Mouse (Mus musculus): ENCODE data around the gene Gm42791. TPM values are rescaled to one million over a fixed set of nuclear protein-coding genes. Genes with fewer than 3 reads are reported as not detected.

The Gm42791 gene
- polyA plus RNA-seq, 1 experiment = not detected

DNA sequence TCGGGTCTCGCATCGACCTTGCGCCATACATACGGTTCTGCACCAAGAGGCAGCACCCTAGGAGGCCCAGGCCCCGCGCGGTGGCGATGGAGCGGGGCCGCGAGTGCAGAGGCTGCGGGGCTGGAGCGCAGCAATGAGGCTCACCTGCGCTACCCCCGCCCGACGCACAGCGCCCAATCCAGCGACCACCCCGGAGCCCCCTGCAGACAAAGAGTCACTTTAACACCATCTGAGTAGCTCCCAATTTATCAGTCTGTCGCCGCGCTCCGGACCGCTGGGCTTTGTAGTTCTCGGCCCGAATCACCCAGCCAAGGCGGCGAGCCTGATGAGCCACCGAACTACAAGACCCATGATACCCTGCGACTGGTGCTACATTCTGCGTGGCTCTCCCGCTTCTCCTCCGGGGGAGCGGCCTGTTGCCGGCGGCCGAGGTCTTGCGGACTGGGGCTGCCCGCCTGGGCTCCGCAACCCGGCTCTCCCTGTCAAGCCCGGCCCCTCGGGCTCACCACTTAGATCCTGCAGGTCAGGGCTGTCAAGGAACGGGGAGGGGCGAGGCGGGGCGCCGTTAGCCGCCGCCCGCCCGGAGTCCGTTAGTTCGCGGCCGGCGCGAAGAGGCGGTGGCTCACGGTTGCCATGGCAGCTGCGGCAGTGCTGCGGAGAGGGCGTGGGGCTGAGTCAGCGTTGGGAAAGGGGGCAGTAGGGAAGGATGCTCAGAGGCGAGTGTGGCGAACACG, 66.4 kb downstream of the Gm42791 start:
- peak overlapping the region; percentile 73 for H3K4me3 ChIP-seq (replicated peaks; ENCODE audit: extremely low read depth, low read depth, low read length)
- peaks cover 2% of the 10 kb centered on the region; the same call in 1 of the 2 replicates for H3K4me1 ChIP-seq (ENCODE audit: control insufficient read depth, insufficient read depth, low read length)
- WGBS = under 1% methylated on average over 69 of the region's 69 CpGs
- DNase-seq = peak; percentile 93
- TF ChIP-seq CTCF (IDR thresholded peaks at IDR 0.05; ENCODE audit: insufficient read depth, low read length) (no peak), POLR2A (IDR thresholded peaks at IDR 0.05; ENCODE audit: borderline replicate concordance, extremely low read depth, low read depth, low read length) (peak; percentile 49; the same call in 1 of the 2 replicates)

DNA sequence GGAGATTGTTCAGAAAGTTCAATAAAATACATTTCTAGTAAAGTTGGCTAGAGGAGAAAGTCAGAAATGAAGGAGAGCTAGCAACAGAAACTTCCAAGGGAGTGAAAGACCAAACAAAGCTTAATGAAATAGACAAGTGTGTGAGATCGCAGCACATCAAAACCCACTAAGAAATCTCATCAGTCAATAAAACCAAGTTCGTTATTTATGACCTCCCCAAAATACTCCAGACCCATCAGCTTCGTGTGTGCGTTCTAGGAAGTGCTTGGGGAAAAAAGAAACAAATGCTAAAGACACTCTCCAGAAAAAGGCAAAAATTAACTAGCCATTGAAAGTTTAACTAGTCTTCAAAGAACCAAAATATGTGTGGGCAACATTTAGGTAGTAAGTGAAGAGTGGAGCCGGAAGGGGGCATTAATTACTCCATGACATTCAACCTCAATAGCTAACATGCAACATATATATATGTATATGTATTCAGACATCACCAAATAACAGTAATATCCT, 67.2 kb downstream of the Gm42791 start:
- TF ChIP-seq CTCF (IDR thresholded peaks at IDR 0.05; ENCODE audit: insufficient read depth, low read length) = no peak
- no peak for TF ChIP-seq POLR2A (IDR thresholded peaks at IDR 0.05; ENCODE audit: borderline replicate concordance, extremely low read depth, low read depth, low read length)
- Histone ChIP-seq H3K4me3 (replicated peaks; ENCODE audit: extremely low read depth, low read depth, low read length) (peak overlapping the region; percentile 73), H3K4me1 (ENCODE audit: control insufficient read depth, insufficient read depth, low read length) (peaks cover 2% of the 10 kb centered on the region; the same call in 1 of the 2 replicates)
- 40% methylated on average over 5 of the region's 5 CpGs for WGBS
- DNase-seq = no peak

DNA sequence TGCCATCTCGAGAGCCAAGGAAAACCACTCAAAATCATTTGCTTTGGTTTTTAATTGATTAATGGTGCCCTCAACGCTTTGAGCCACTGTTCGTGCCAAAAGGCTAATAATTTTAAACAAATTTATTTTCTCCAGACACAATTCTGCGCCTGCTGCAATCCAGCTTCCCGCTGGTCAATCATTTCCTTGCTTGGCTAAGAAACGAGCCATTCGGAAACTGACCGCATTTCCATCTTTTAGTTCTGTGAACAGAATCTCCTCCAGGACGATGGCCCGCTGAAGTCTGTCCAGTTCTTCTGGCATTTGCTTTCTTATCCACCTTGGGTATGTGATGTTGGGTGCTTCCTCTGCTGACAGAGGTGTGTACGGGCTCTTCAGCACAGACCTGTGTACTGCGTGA, 70.4 kb downstream of the Gm42791 start:
- Histone ChIP-seq H3K4me1 (ENCODE audit: control insufficient read depth, insufficient read depth, low read length) (peaks cover 2% of the 10 kb centered on the region; the same call in 1 of the 2 replicates), H3K4me3 (replicated peaks; ENCODE audit: extremely low read depth, low read depth, low read length) (no peak overlapping the region)
- TF ChIP-seq CTCF (IDR thresholded peaks at IDR 0.05; ENCODE audit: insufficient read depth, low read length) (no peak), POLR2A (IDR thresholded peaks at IDR 0.05; ENCODE audit: borderline replicate concordance, extremely low read depth, low read depth, low read length) (no peak)
- 83% methylated on average over 12 of the region's 12 CpGs for WGBS
- no peak for DNase-seq

DNA sequence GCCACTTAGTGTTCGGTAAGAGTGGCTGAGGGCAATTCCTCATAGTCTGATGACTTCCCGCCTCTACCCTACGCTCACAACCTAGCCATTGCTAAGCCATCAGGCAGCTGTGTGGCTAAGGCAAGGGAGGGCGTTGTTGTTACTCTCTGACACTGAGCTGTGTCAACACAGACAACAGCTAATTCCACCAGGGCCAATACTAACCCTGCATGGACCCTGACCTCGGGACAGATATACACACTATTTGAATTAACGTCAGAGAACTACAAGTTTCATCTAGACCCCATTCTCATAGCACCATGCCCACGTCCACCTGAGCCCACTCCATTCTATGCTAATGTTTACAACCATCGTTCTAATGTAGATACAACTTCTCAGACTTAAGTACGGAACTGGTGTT, 70.9 kb downstream of the Gm42791 start:
- no peak for TF ChIP-seq CTCF (IDR thresholded peaks at IDR 0.05; ENCODE audit: insufficient read depth, low read length)
- no peak for TF ChIP-seq POLR2A (IDR thresholded peaks at IDR 0.05; ENCODE audit: borderline replicate concordance, extremely low read depth, low read depth, low read length)
- Histone ChIP-seq H3K4me3 (replicated peaks; ENCODE audit: extremely low read depth, low read depth, low read length) (no peak overlapping the region), H3K4me1 (ENCODE audit: control insufficient read depth, insufficient read depth, low read length) (peaks cover under 1% of the 10 kb centered on the region; the same call in 1 of the 2 replicates)
- no peak for DNase-seq
- 78% methylated on average over 9 of the region's 9 CpGs for WGBS

DNA sequence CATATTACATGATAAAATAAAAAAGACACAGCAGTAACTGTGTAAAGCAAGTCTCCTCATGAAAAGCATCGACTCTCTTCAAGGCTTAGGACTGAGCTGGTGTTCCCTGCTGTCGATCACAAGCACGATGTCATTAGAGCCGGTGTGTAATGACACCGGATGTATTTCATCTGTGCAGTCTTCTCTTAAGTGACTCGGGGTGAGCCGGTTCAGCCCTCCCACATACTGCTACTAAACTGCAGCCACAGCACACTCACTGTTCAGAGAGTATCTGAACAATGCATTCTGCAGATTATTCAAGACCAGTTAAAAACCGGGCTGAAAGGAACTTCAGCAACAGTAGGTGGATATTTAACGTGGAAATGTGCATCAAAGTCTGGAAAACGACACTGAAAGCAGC, 71.5 kb downstream of the Gm42791 start:
- TF ChIP-seq CTCF (IDR thresholded peaks at IDR 0.05; ENCODE audit: insufficient read depth, low read length) (no peak), POLR2A (IDR thresholded peaks at IDR 0.05; ENCODE audit: borderline replicate concordance, extremely low read depth, low read depth, low read length) (no peak)
- H3K4me1 ChIP-seq (ENCODE audit: control insufficient read depth, insufficient read depth, low read length) = no peaks in the 10 kb centered on the region
- no peak for DNase-seq
- H3K4me3 ChIP-seq (replicated peaks; ENCODE audit: extremely low read depth, low read depth, low read length) = no peak overlapping the region
- WGBS = 63% methylated on average over 10 of the region's 10 CpGs

DNA sequence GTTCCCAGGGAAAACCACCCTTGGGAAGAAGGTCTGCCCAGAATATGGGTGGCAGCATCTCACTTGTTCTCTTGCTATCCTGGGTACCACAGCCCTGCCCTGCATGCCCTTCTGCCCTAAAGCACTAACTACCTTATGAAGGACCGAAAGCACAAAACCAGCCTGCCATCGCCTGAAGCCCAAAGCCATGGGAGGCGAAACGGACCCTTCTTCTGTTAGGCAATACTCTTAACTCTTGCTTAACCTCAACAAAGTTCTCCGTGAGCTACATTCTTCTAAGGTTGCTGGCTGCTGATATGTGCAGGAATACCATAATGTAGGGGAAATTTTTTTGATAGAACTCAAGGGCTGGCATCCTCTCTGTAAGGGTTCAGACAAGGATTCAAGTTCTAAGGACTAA, 72.2 kb downstream of the Gm42791 start:
- no peak for TF ChIP-seq CTCF (IDR thresholded peaks at IDR 0.05; ENCODE audit: insufficient read depth, low read length)
- no peak for TF ChIP-seq POLR2A (IDR thresholded peaks at IDR 0.05; ENCODE audit: borderline replicate concordance, extremely low read depth, low read depth, low read length)
- no peak for DNase-seq
- 83% methylated on average over 5 of the region's 5 CpGs for WGBS
- Histone ChIP-seq H3K4me1 (ENCODE audit: control insufficient read depth, insufficient read depth, low read length) (no peaks in the 10 kb centered on the region), H3K4me3 (replicated peaks; ENCODE audit: extremely low read depth, low read depth, low read length) (no peak overlapping the region)

DNA sequence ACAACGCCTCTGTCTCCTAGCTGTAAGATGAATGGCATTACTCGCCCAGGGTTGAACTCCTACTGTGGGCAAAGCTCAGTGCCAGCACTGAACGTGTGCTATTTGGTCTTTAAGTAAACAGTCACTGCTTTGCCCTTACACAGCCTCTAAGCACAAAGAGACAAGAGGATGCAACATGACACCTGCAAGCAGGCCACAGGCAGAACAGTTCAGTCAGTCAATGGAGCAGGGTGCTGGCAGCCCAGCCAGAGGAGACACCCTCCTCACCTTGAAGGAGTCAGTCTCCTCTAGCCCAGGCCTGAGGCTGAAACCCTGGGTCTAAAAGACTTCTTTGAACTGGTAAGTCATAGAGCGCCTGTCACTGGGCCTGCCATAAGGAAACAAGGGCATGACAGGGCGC, 76.9 kb downstream of the Gm42791 start:
- WGBS = 73% methylated on average over 5 of the region's 5 CpGs
- no peak overlapping the region for H3K4me3 ChIP-seq (replicated peaks; ENCODE audit: extremely low read depth, low read depth, low read length)
- H3K4me1 ChIP-seq (ENCODE audit: control insufficient read depth, insufficient read depth, low read length) = no peaks in the 10 kb centered on the region
- no peak for TF ChIP-seq POLR2A (IDR thresholded peaks at IDR 0.05; ENCODE audit: borderline replicate concordance, extremely low read depth, low read depth, low read length)
- no peak for TF ChIP-seq CTCF (IDR thresholded peaks at IDR 0.05; ENCODE audit: insufficient read depth, low read length)
- no peak for DNase-seq

DNA sequence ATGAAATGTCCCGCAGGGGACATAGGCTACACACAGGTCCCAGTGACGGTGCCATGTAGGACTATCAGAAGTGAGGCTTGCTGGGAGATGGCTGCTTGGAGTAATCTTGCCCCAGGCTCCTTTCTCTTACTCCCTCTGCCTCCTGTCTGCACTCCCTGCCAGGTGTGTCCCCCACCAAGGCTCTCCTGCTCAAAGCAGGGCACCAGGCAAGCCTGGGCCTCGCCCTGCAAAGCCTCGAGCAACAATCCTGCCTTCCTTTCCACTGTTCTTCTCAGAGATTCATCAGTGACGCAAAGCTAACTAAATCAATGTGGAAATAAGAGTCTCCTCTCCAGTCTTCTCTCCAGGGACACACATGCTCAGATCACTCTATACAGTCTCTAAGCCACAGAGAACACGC, 78.2 kb downstream of the Gm42791 start:
- no peak for DNase-seq
- Histone ChIP-seq H3K4me3 (replicated peaks; ENCODE audit: extremely low read depth, low read depth, low read length) (no peak overlapping the region), H3K4me1 (ENCODE audit: control insufficient read depth, insufficient read depth, low read length) (no peaks in the 10 kb centered on the region)
- WGBS = 92% methylated on average over 6 of the region's 6 CpGs
- no peak for TF ChIP-seq CTCF (IDR thresholded peaks at IDR 0.05; ENCODE audit: insufficient read depth, low read length)
- TF ChIP-seq POLR2A (IDR thresholded peaks at IDR 0.05; ENCODE audit: borderline replicate concordance, extremely low read depth, low read depth, low read length) = no peak

DNA sequence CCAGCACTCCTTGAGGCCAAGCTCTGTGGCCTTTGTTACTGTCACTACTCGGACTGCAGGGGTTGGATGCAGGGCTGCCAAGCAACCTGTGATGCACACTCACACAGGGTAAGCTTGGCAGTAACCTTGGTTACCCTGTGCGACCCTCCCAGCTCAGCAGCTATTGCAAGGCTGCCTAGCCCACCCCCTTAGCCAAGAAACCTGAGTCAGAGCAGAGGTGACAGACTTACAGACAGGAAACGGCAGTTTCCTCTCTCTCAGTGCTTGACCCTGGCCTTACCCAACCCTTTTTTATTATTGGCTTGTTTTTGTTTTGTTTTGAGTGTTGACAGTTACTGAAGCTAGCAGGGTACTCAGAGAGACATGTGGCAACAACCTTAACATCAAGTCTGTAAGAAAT, 82.7 kb downstream of the Gm42791 start:
- DNase-seq = no peak
- TF ChIP-seq CTCF (IDR thresholded peaks at IDR 0.05; ENCODE audit: insufficient read depth, low read length) (no peak), POLR2A (IDR thresholded peaks at IDR 0.05; ENCODE audit: borderline replicate concordance, extremely low read depth, low read depth, low read length) (no peak)
- WGBS = 42% methylated on average over 3 of the region's 3 CpGs
- Histone ChIP-seq H3K4me1 (ENCODE audit: control insufficient read depth, insufficient read depth, low read length) (no peaks in the 10 kb centered on the region; the same call in 1 of the 2 replicates), H3K4me3 (replicated peaks; ENCODE audit: extremely low read depth, low read depth, low read length) (no peak overlapping the region)

DNA sequence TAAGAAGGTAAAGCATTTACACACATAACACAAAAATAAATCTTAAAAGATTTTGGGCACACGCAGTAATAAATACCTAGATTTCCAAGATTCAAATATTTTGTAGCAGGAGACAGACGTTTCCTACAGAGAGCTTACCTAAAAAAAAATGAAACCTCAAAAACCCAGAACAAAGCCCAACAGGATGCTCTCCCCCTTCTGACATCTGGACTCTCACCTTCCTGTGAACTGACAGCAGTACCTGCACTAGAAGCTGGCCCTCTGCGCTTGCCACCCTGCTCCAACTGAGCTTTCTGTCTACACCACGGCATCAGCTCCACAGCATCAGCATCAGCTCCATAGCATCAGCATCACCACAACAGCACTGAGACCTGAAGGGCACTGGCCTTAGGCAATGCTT, 84.9 kb downstream of the Gm42791 start:
- H3K4me3 ChIP-seq (replicated peaks; ENCODE audit: extremely low read depth, low read depth, low read length) = no peak overlapping the region
- H3K4me1 ChIP-seq (ENCODE audit: control insufficient read depth, insufficient read depth, low read length) = peaks cover 3% of the 10 kb centered on the region
- WGBS = 88% methylated on average over 4 of the region's 4 CpGs

More for the DNA sequence above, 84.9 kb downstream of the Gm42791 start:
- DNase-seq = no peak
- TF ChIP-seq CTCF (IDR thresholded peaks at IDR 0.05; ENCODE audit: insufficient read depth, low read length) (no peak), POLR2A (IDR thresholded peaks at IDR 0.05; ENCODE audit: borderline replicate concordance, extremely low read depth, low read depth, low read length) (no peak)

All from lung, adult 2 months (tissue).